Mouse (Mus musculus) gastrocnemius, postnatal 14 days (tissue): ENCODE measurements around the gene Anxa5. TPM values are rescaled to one million over a fixed set of nuclear protein-coding genes. Genes with fewer than 3 reads are reported as not detected.
A peak's percentile ranks its signal among the peaks of the same experiment; 100 is the strongest.

Source experiments
- DNase-seq: peaks from one replicate; pipeline ENCODE4 v3.0.0; 2021; ENCODE audit warnings: mixed read lengths
- intact Hi-C: fragments of 180-260 bp; cut with DNase I; formaldehyde crosslinking; loops from one replicate; pipeline ENCODE4 v1.15.1; 2025; ENCODE audit warnings: low total_unique reads
- long read RNA-seq, 2 experiments: library from polyadenylated mRNA; stranded (forward); transcript quantifications; one replicate each; pipeline ENCODE4 v2.0.0; 2021
- total RNA-seq, 2 experiments: library from RNA; stranded (reverse); gene quantifications; 2 replicates each; pipeline ENCODE4 v1.2.3; 2021

Gene Anxa5
- 100 to 1,000 TPM in 1 of 2 experiments, 10 to 100 TPM in 1; 80.6 to 104 TPM for total RNA-seq
- long read RNA-seq, experiment 1, transcript Anxa5-201 (13 exons, 1,731 nt): major isoform, 122 of 126 reads
- long read RNA-seq, experiment 1, partial matches to known transcripts: 1 of 126 reads
- long read RNA-seq, experiment 1, other reads (novel, unspliced or antisense): 3 of 126 reads
- long read RNA-seq, experiment 2, transcript Anxa5-201 (13 exons, 1,731 nt): major isoform, 121 of 126 reads
- long read RNA-seq, experiment 2, partial matches to known transcripts: 2 of 126 reads
- long read RNA-seq, experiment 2, other reads (novel, unspliced or antisense): 3 of 126 reads

DNA sequence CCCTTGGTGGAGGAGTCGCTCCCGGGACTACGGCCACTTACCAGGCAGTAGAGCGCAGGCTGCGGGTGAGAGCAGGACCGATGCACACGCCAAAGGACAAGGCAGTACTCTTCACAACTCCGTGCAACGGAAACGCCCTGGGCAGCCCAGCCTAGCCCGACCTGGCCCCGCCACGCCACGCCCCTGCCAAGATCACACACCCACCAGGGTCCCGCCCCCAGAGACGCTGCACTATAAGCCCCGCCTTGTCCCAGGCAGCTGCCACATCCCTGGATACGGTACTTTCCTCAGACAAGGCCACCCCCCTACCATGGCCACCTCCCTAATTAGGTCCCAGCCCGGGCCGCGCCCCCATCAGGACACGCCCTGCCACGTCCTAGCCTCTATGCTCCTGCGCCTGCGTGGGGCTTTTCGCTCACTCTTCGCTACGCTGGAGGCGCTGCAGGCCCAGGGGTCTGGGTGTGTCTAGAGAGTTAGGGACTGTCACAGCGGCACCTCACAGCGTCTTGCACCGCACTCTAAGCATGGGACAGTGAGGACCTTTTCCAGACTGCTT lies at the start of gene Anxa5, which contains the start of gene 1810062G17Rik:
Anxa5 (minus strand) TSS at position 363 of the 556 bp plus-strand sequence.
1810062G17Rik (plus strand) TSS at position 406 of the 556 bp plus-strand sequence.
- DNase-seq: peak; percentile 99
- intact Hi-C loops: no loop called here

DNA sequence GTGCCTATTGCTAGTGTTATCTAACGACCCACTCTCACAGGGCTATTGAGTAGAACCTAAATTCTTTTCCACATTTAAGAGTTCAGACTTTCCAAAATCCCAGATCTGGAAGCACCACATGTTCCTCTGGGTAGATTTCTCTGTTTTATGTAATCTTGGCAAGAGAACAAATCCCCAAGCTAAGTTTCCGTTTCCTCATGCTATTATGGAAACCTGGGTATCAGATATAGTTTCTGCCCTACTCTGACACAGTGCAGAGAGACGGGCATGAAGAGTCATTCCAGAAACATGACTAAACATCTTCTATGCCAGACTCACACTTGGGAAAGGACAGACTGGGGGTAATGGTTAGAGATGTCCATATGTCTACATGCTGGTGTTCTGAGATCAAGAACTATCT lies 48.8 kb upstream of the Anxa5 start:
- no peak for DNase-seq
- intact Hi-C loops: no loop called here

DNA sequence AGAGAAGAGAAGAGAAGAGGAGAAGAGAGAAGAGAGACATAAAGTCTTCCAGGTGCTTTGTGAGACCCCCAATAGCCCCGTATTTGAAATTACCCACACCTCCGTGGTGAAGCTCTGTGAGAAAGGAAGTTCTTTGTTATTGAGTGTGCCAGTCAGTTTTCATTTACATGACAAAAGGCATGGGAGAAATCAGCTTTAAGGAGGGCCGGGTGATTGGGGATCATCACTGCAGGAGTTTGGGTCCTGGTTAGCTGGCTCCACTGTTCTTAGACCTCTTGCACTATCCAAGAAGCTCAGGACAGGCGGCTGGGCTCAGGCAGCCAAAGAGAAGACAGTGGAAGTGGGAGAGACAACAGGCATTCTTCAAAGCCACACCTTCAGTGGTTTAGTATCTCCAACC lies 46.4 kb upstream of the Anxa5 start:
- DNase-seq: no peak
- intact Hi-C loops: no loop called here

DNA sequence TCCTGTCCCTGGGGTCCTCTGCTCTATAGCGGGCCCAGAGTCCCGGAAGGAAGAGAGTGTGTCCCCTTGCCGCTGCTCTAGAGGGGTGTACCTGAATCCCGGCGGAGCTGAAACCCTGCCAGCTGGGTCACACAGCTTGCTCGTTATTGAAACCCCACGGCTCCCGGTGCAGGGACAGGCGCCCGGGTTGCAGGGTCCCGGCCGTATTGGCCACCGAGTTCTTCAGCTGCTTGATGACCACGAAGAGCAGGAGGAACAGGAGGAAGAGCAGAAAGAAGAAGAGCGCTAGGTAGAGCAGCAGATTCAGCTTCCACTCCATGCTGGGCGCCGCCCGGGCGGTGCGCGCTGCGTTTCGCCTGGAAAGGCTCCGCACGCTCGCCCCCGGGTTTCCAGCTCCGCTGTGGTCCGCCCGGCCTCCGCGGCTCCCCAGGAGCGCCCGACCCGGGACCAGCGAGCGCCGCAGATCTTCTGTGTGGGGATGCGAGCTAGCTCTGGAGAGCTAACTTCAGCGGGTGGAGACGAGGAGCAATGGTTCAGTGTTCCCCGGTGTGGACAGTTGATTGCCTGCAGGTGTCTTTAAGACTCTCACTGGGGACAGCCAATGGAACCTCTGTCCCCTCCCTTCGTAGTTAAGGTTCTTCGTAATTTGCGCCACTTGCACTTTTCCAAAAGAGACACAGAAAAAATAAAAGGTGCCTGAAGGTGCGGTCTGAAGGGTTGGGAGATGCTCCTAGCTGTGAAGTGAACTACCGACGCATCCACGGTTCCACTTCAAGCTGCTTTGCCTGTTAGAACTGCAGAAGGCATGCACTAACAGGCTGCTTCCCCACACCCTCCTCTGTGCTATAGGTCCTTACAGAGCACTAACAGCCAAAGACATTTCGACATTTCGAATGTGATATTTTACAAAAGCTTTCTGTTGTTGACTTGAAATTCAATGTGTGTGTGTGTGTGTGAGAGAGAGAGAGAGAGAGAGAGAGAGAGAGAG lies 45.7 kb upstream of the Anxa5 start, which contains the start of gene Gm11549:
Gm11549 (minus strand) TSS at position 741 of the 988 bp plus-strand sequence.
- intact Hi-C loops: no loop called here
- DNase-seq: peak; percentile 22

DNA sequence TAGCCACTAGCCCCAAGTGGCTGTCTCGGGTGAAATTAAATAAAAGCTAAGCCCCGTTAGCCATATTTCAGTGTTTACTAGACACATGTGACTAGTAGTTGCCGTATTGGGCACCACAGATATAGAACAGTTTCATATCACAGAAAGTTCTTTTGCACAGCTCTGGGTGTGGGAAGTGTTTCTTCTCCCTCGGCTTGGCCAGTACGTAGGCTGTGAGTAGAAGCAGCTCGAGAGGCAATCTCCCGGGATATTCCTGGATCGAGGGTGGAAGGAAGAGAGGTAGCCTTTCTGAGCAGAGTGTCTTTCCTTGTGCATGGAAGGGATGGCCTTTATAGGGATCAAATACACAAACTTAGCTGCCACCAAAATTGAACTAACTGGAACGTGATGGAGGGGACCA lies 40.5 kb upstream of the Anxa5 start:
- intact Hi-C loops: no loop called here
- DNase-seq: no peak

DNA sequence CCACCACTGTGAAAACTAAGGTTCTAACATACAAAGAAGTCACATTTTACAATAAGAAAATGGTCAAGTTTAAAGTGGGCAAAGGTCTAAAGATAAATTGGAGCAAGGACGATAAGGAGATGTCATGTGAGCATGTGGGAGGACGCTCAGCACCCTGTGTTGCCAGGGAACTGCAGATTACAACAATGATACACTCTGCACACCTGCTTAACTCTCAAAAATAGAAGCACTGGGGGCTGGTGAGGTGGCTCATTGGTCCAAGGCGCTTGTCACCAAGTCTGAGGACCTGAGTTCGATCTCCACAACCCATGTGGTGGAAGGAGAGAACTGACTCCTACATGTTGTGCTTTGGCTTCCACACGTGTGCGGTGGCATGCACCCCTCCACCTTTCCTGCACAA lies 35.8 kb upstream of the Anxa5 start:
- DNase-seq: no peak
- intact Hi-C loops: no loop called here

DNA sequence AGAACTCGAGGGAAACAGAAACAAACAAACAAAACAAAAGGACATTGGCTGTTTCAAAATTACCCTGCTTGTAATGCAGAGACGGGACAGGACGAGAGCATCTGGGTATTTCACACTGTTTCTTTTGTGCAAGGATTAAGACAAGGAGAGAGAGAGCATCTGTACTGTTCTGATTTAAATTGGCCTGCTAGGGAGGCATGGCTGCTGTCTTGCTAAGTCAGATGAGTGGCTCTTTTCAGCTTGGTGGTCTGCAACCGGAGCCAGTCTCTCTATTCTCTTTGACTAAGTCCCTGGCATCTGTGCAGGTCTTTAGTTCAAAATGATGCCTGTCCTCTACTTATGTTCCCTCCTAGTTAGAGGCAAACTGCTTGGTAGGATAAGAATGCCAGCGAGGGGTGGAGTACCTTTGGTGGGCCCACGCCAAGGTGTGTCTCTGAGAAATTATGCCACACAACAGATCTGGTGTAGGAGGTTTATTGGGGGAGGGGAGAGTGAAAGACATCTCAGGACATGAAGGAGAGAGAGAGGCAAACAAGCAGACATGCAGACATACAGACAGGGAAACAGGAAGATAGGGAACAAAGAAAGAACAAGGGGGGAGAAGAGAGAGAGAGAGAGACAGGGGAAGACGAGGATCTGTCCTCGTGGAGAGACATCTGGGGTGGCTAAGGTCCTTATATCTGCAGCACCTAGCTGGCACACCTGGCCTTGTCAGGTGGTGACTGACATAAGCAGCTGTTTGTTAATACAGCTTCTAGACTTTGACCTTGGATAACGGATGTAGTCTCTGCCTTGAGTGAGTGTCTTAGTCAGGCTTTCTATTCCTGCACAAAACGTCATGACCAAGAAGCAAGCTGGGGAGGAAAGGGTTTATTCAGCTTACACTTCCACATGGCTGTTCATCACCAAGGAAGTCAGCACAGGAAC lies 30.4 kb upstream of the Anxa5 start:
- intact Hi-C loops: no loop called here
- no peak for DNase-seq

DNA sequence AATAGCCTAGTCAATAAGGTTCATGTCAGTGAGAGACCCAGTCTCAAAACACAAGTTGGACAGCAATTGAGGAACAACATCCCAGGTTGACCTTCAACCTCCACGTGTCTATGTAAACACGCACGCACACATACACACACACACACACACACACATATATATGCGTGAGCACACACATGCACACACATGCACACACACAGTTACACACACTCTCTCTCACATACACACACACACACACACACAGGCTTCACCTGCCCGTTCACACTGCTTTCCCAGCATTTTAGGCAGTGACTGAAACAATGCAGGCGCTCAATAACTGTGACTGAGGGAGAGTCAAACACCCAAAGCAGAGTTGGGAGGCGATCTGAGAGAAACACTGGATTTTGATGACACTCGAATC lies 29.6 kb upstream of the Anxa5 start:
- no peak for DNase-seq
- intact Hi-C loops: no loop called here

DNA sequence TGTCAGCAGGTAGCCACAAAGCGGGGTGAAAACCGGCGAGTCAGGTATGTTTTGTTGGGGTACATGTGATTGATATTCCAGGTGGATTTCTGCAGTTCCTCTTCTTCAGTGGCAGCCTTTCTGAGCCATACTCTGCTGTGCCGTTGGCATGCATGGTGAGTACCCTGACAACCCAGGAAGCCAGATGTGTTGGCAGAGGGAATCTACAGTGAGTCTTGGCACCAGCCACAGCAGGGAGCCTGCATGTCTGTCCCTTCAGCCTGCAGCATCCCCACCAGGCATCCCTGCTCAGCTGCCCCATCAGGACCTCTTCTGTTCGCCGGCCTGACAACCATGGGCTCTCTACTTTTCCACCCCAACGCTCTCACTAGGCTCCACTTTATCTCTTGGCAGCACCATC lies 25.9 kb upstream of the Anxa5 start:
- DNase-seq: no peak
- intact Hi-C loops: no loop called here

DNA sequence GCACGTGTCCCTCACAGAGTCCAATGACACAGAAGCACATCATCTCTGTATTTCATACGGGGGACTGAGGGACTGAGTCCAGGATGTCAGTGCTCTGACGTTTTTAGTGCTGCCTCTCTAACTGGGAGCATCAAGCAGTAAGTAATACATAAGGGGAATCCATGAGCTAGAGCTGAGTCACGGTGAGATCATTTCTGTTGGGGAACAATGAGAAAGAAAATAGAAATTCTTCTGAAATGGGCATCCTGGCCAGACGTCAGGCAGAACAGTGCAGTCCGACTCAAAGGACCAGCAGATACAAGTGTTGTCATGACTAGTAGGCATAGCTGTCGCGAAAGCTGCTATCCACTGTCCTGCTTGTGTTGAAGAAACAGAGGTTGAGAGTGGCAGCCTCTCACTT lies 25.3 kb upstream of the Anxa5 start:
- intact Hi-C loops: no loop called here

DNA sequence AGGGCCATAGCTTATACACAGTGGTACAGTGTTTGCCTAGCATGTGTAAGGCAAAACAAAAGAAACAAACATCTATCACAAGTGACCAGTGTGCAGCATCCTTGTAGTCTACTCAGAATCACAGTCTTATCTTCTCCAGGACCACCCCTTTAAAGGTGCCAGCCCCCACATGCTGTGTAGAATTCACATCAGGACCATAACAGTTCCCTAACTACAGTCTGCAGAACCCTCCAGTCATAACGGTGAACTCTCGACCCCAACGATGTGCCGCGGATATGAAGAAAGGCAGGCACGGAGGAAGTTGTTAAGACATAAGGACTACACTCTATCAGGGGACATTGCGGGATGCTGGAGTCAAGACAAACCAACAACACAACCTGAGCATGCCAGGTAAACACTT lies 23.7 kb upstream of the Anxa5 start:
- intact Hi-C loops: loop anchor here (5.0 kb wide), 1 partner anchor 47 kb away; no protein-coding TSS in a partner anchor

More for the DNA sequence above, 25.3 kb upstream of the Anxa5 start:
- DNase-seq: no peak

DNA sequence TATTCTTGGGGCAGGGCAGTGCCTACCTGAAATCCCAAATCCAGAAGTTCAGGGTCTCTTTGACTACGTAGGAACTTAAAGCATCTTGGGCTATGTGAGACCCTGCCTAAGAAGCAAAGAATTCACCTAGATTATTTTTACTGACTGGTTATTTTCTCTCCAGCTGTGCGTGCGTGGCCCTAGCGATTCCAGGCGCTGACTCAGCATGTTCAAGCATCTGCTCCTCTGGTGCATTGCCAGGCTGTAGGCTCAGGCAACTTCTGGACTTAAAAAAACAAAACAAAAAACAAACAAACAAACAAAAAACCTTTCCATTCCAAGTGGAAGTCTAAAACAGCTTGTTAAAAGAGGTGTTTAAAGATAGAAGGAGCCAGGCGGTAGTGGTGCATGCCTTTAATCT lies 22.5 kb upstream of the Anxa5 start:
- intact Hi-C loops: loop anchor here (5.0 kb wide), 1 partner anchor 46 kb away; no protein-coding TSS in a partner anchor
- no peak for DNase-seq

More for the DNA sequence above, 23.7 kb upstream of the Anxa5 start:
- DNase-seq: no peak

DNA sequence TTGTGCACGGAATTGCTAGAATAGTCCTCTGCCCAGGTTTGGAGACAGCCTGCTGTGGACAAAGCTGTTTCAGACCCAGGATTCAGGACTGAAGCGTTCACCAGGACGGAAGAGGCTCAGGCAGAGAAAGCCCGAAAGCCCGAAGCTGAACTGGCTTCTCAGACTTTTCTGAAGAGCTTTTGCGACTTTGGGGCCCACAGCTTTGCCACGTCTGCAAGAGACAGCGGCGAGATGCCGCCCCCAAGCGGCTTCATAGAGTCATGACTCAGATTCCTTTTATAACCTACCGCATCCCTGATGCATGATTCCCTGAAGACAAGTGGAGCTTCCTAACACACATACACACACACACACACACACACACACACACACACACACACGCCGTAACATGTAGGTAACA lies 21.1 kb upstream of the Anxa5 start:
- intact Hi-C loops: loop anchor here (5.0 kb wide), 1 partner anchor 44 kb away; no protein-coding TSS in a partner anchor
- DNase-seq: peak; percentile 75

DNA sequence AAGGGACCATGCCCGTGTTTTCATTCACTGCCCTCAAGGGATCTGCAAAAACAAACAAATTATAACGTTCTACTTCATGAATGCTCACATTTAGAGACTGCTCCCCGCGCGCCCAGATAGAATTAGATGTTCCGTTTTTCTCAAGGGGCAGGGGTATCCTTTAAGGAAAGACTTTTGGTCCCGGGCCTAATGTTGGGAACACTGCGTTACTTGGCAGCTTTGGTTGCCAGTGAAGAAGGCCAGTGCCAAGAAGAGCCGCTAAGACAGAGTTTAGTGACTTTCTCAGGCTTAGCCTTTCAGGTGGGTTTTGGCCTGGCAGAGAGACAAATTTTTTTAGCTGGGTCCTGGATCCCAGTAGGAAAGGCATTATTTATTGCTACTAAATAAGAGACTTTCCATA lies 20.6 kb upstream of the Anxa5 start:
- no peak for DNase-seq
- intact Hi-C loops: loop anchor here (5.0 kb wide), 1 partner anchor 44 kb away; no protein-coding TSS in a partner anchor

DNA sequence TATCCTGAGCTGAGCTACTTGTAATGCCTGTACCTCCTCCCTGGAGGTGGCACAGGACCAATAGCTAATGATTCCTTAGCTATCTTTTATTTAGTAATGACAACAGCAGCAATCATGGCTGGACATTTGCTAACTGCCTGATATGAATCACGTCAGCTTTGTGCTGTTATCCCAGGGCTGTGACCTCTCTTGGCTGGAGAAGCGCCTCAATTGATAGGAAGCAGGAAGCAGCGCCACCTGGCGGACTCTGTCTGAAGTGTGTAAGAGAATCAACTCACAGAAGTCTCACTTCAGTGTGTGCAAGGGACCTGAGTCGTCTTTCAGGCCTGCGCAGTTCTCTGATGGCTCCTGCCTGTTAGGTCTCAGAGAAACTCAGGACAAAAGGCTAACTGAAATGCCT lies 19.7 kb upstream of the Anxa5 start:
- intact Hi-C loops: loop anchor here (5.0 kb wide), 1 partner anchor 43 kb away; no protein-coding TSS in a partner anchor
- peak; percentile 91 for DNase-seq

DNA sequence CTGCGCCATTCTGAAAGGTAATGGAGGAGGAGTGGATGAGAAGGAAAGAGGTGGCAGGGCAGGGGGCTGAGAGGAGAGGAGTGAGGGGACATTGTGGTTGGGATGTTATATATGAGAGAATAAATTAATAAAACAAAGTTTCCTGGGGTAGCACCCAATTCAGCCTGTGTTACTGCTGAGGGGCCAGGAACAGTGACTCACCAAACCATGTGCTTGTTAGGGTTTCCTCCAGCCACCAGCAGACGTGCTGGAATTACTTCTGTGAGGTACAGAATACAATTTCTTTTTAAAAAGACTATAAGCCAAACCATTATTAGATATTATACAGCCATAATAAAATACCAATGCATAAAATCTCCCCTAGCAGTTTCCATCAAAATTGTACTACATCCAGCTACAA lies 18.9 kb upstream of the Anxa5 start:
- no peak for DNase-seq
- intact Hi-C loops: loop anchor here (5.0 kb wide), 1 partner anchor 42 kb away; no protein-coding TSS in a partner anchor

DNA sequence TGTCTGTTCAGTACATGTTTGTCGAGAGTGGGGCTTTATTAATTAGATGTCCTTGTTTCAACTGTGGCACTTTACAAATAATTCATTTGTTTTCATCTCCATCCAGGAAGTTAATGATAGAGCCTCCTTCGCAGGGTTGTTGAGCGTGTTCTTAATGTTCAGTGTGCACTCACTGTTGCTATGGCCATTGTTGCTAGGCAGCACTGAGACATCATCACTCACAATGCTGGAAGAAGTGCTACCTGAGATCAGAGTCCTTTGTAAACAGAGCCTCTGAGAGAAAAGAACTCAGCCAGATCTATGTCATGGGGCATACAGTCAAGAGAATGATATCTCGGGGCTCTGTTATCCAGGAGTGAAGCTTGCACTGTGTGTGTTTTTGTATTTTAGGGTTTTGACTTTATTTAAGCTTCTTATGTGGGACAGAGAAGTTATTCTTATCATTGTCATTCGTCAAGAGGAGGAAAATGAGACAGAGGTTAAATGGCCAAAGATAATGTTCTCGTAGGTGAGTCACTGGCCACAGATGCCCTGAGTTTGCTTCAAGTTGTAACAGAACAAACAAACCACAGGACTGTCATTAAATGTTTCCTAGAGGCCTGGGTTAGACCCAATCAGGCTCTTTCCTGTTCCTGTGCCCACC lies 18.1 kb upstream of the Anxa5 start:
- intact Hi-C loops: no loop called here
- no peak for DNase-seq

DNA sequence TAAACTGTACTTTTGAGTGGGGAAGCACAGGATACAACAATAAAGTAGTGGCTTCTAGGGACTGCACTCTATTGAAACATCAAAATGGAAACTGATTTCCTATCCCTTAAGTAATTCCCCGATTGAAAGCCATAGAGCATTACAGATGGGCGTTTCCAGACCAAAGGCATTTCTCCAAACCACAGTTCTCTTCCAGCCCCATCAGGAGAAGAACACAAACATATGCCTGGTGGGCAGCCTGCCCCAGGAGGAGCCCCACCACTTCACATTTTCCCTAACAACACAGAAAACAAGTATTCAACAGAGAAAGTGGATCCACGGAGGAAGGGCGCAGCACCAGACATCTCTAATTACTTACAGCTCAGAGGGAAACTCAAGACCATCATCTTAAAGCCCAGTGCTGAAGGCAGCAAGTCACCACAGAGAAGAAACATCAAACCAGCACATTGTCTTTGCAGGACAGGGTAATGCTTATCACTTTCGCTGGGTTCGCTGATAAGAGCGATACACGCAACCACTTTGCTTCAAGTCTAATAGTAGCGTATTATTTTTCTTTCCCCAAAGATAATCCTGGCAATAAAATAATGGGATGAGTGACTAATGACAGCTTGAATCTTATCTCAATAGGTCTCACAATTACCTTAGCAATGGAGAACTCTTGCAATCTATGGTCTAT lies 17.2 kb upstream of the Anxa5 start:
- DNase-seq: no peak
- intact Hi-C loops: no loop called here
